Mouse (Mus musculus) forebrain, postnatal 0 days (tissue): ENCODE results near the gene Gm10447. TPM values are rescaled to one million over a fixed set of nuclear protein-coding genes. Genes with fewer than 3 reads are reported as not detected.

ENCODE experiments used
- ATAC-seq: fragments of 200-750 bp; cut with Nextera tagmentation; 2 replicates; pipeline ENCODE4 v1.8.0; 2017; ENCODE audit warnings: mild to moderate bottlenecking, moderate library complexity
- DNase-seq: peaks from one replicate; pipeline ENCODE4 v3.0.0-alpha.2; 2015
- H3K27ac ChIP-seq: fragments of 300-500 bp; sonication (generic); 2 replicates; pipeline ENCODE4 v1.5.1; 2014; ENCODE audit warnings: low read depth, mild to moderate bottlenecking, antibody characterized with exemption, low read length, moderate library complexity, mixed read lengths
- H3K27me3 ChIP-seq: fragments of 300-500 bp; sonication (generic); 2 replicates; pipeline ENCODE4 v1.6.1; 2014; ENCODE audit warnings: mild to moderate bottlenecking, low read length, mixed read lengths; ENCODE audit not compliant: insufficient read depth
- H3K36me3 ChIP-seq: fragments of 300-500 bp; sonication (generic); 2 replicates; pipeline ENCODE4 v1.6.1; 2014; ENCODE audit warnings: mild to moderate bottlenecking, moderate library complexity; ENCODE audit not compliant: insufficient read depth
- H3K4me1 ChIP-seq: fragments of 300-500 bp; sonication (generic); 2 replicates; pipeline ENCODE4 v1.6.1; 2014; ENCODE audit warnings: antibody characterized with exemption; ENCODE audit not compliant: insufficient read depth
- H3K4me2 ChIP-seq: fragments of 300-500 bp; sonication (generic); 2 replicates; pipeline ENCODE4 v1.6.1; 2014; ENCODE audit warnings: low read depth, mild to moderate bottlenecking, moderate library complexity
- H3K4me3 ChIP-seq: fragments of 300-500 bp; sonication (generic); 2 replicates; pipeline ENCODE4 v1.5.1; 2014; ENCODE audit warnings: low read depth, low read length, mixed read lengths
- H3K9ac ChIP-seq: fragments of 300-500 bp; sonication (generic); 2 replicates; pipeline ENCODE4 v1.6.1; 2014; ENCODE audit warnings: mild to moderate bottlenecking
- H3K9me3 ChIP-seq: fragments of 300-500 bp; sonication (generic); 2 replicates; pipeline ENCODE4 v1.6.1; 2016; ENCODE audit warnings: low read length
- CTCF ChIP-seq: sonication (generic); IDR thresholded peaks from 2 replicates; pipeline ENCODE4 v1.5.1; 2016; ENCODE audit warnings: antibody characterized with exemption, control low read depth, low read depth
- WGBS: fragments of 180-500 bp; shearing (Covaris S2); extraction: QIAGEN DNeasy Blood & Tissue Kit; methylation state at CpG from one replicate; pipeline ENCODE4 v1.1.7; 2014; 5-methylcytosine and 5-hydroxymethylcytosine counted together
- polyA plus RNA-seq: library from polyadenylated mRNA; unstranded; fragments of >200 nt; fragmentation: Nextera tagmentation; extraction: Ambion mirVana; gene quantifications from 2 replicates; pipeline ENCODE4 v1.2.1, GENCODE M21; 2015
- total RNA-seq: library from RNA; depleted of rRNA; stranded (reverse); fragments of >200 nt; gene quantifications from 2 replicates; pipeline ENCODE4 v1.2.3, GENCODE M21; 2014

Gene Gm10447
- total and polyA plus RNA-seq, 2 experiments from 2014 or later, result not detected

- Histone ChIP-seq H3K4me1 (no peaks in the 10 kb centered on the region), H3K27ac (no peak overlapping the region), H3K4me3 (no peak overlapping the region), H3K9me3 (no peaks in the 10 kb centered on the region), H3K4me2 (no peak overlapping the region), H3K27me3 (no peaks in the 10 kb centered on the region), H3K9ac (no peak overlapping the region), H3K36me3 (no peaks in the 10 kb centered on the region)
- WGBS, result 52% methylated on average over 6 of the region's 6 CpGs
- no peak for TF ChIP-seq CTCF
- DNase-seq, result peak; percentile 59
- no peak for ATAC-seq
These were observed 40.0 kb upstream of the Gm10447 start for GRCm38 (mm10) chr11:53496946-53497345.

- Histone ChIP-seq H3K4me2 (no peak overlapping the region), H3K9ac (no peak overlapping the region), H3K9me3 (no peaks in the 10 kb centered on the region), H3K36me3 (no peaks in the 10 kb centered on the region), H3K27ac (peak overlapping the region; percentile 36; the same call in 1 of the 2 replicates), H3K27me3 (no peaks in the 10 kb centered on the region), H3K4me1 (no peaks in the 10 kb centered on the region), H3K4me3 (no peak overlapping the region)
- ATAC-seq (peak; percentile 67; the same call in 1 of the 2 replicates), DNase-seq (no peak)
- no peak for TF ChIP-seq CTCF
- 10% methylated on average over 6 of the region's 6 CpGs for WGBS
These were observed 38.5 kb upstream of the Gm10447 start for GRCm38 (mm10) chr11:53495417-53495816.

- DNase-seq (no peak), ATAC-seq (peak; percentile 23; the same call in 1 of the 2 replicates)
- Histone ChIP-seq H3K27me3 (no peaks in the 10 kb centered on the region), H3K9me3 (no peaks in the 10 kb centered on the region), H3K27ac (no peak overlapping the region), H3K4me1 (no peaks in the 10 kb centered on the region), H3K4me2 (no peak overlapping the region), H3K4me3 (no peak overlapping the region), H3K9ac (no peak overlapping the region), H3K36me3 (no peaks in the 10 kb centered on the region)
- 32% methylated on average over 3 of the region's 3 CpGs for WGBS
- TF ChIP-seq CTCF, result no peak
These were observed 36.5 kb upstream of the Gm10447 start for GRCm38 (mm10) chr11:53493243-53493955.

- Histone ChIP-seq H3K9me3 (no peaks in the 10 kb centered on the region), H3K27me3 (no peaks in the 10 kb centered on the region), H3K9ac (no peak overlapping the region), H3K4me1 (no peaks in the 10 kb centered on the region), H3K4me2 (no peak overlapping the region), H3K27ac (0 out of 2 replicates have a peak overlapping the region, but pooled peaks have one; percentile 17), H3K36me3 (no peaks in the 10 kb centered on the region), H3K4me3 (no peak overlapping the region)
- no peak for DNase-seq
- TF ChIP-seq CTCF, result no peak
- ATAC-seq, result peak; percentile 74
- WGBS, result 6% methylated on average over 8 of the region's 8 CpGs
These were observed 35.1 kb upstream of the Gm10447 start for GRCm38 (mm10) chr11:53491954-53492401.

- Histone ChIP-seq H3K9ac (no peak overlapping the region), H3K27me3 (no peaks in the 10 kb centered on the region), H3K27ac (no peak overlapping the region), H3K36me3 (no peaks in the 10 kb centered on the region), H3K4me3 (no peak overlapping the region), H3K9me3 (no peaks in the 10 kb centered on the region), H3K4me2 (no peak overlapping the region), H3K4me1 (no peaks in the 10 kb centered on the region)
- 58% methylated on average over 9 of the region's 9 CpGs for WGBS
- TF ChIP-seq CTCF, result no peak
- DNase-seq, result no peak
- ATAC-seq, result no peak
These were observed 32.5 kb upstream of the Gm10447 start for GRCm38 (mm10) chr11:53489421-53489820.

GRCm38 (mm10) chr11:53489007-53489406 lies 32.1 kb upstream of the Gm10447 start:
- DNase-seq, result no peak
- Histone ChIP-seq H3K4me3 (no peak overlapping the region), H3K4me1 (no peaks in the 10 kb centered on the region), H3K27ac (no peak overlapping the region), H3K9ac (no peak overlapping the region), H3K27me3 (no peaks in the 10 kb centered on the region), H3K36me3 (no peaks in the 10 kb centered on the region), H3K4me2 (no peak overlapping the region), H3K9me3 (no peaks in the 10 kb centered on the region)
- TF ChIP-seq CTCF, result no peak
- ATAC-seq, result no peak
- WGBS, result 91% methylated on average over 5 of the region's 5 CpGs

- Histone ChIP-seq H3K36me3 (no peaks in the 10 kb centered on the region), H3K4me3 (peak overlapping the region; percentile 18; the same call in 1 of the 2 replicates), H3K4me1 (no peaks in the 10 kb centered on the region), H3K27ac (no peak overlapping the region), H3K27me3 (no peaks in the 10 kb centered on the region), H3K9ac (peak overlapping the region; percentile 28; the same call in 1 of the 2 replicates), H3K9me3 (no peaks in the 10 kb centered on the region), H3K4me2 (peak overlapping the region; percentile 44)
- no peak for TF ChIP-seq CTCF
- ATAC-seq, result peak; percentile 59
- DNase-seq, result no peak
- WGBS, result 20% methylated on average over 27 of the region's 27 CpGs
These were observed 30.1 kb upstream of the Gm10447 start for GRCm38 (mm10) chr11:53486822-53487594.
